Mouse (Mus musculus) bone marrow, adult 2 months (tissue): Measurements from ENCODE around the gene Mief1. TPM values are rescaled to one million over a fixed set of nuclear protein-coding genes. Genes with fewer than 3 reads are reported as not detected.

Experiments used
- H3K27ac ChIP-seq: fragments of 200-500 bp; 2 replicates; pipeline ENCODE4 v1.5.1; 2012; ENCODE audit warnings: low read depth, mild to moderate bottlenecking, control low read depth, inconsistent platforms, low read length; ENCODE audit not compliant: control insufficient read depth, poor library complexity, insufficient read depth
- H3K4me1 ChIP-seq: fragments of 200-500 bp; 2 replicates; pipeline ENCODE4 v1.6.1; 2011; ENCODE audit warnings: low read length; ENCODE audit not compliant: control insufficient read depth, insufficient read depth
- H3K4me3 ChIP-seq: fragments of 200-500 bp; replicated peaks from 2 replicates; pipeline ENCODE3; 2011; ENCODE audit warnings: mild to moderate bottlenecking, low read depth, low read length, control low read depth; ENCODE audit not compliant: control insufficient read depth
- CTCF ChIP-seq: fragments of 200-500 bp; IDR thresholded peaks from 2 replicates; pipeline ENCODE4 v1.5.1; 2011; ENCODE audit warnings: low read length, control low read depth; ENCODE audit not compliant: control insufficient read depth, insufficient read depth
- POLR2A ChIP-seq: fragments of 200-500 bp; IDR thresholded peaks from 2 replicates; pipeline ENCODE4 v1.6.1; 2011; ENCODE audit warnings: low read depth, mild to moderate bottlenecking, control low read depth, low read length, borderline replicate concordance; ENCODE audit not compliant: control insufficient read depth
- WGBS: fragments of 180-500 bp; shearing (Covaris S2); methylation state at CpG from one replicate; pipeline ENCODE4 v1.1.7; 2018; 5-methylcytosine and 5-hydroxymethylcytosine counted together
- polyA plus RNA-seq: library from polyadenylated mRNA; stranded (reverse); fragments of >200 nt; gene quantifications from 2 replicates; pipeline ENCODE4 v1.2.4, GENCODE M21; 2011; ENCODE audit warnings: low replicate concordance; ENCODE audit not compliant: missing spikeins, insufficient read depth, insufficient read length

The Mief1 gene
- polyA plus RNA-seq, 1 experiment: 16.3 TPM

DNA sequence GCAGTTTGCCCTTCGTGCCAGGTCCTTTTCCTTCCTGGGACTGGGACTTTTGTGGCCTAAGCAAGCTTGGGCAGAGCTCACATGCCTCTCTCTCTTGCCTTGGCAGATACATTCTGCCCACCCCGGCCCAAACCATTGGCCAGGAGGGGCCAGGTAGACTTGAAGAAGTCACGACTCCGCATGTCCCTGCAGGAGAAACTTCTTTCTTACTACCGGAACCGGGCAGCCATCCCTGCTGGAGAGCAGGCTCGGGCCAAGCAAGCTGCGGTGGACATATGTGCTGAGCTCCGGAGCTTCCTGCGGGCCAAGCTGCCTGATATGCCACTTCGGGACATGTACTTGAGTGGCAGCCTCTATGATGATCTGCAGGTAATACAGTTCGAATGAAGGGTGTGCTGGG lies 14.3 kb downstream of the Mief1 start:
- no peaks in the 10 kb centered on the region for H3K4me1 ChIP-seq
- WGBS: 93% methylated on average over 12 of the region's 12 CpGs
- TF ChIP-seq POLR2A (no peak), CTCF (no peak)

DNA sequence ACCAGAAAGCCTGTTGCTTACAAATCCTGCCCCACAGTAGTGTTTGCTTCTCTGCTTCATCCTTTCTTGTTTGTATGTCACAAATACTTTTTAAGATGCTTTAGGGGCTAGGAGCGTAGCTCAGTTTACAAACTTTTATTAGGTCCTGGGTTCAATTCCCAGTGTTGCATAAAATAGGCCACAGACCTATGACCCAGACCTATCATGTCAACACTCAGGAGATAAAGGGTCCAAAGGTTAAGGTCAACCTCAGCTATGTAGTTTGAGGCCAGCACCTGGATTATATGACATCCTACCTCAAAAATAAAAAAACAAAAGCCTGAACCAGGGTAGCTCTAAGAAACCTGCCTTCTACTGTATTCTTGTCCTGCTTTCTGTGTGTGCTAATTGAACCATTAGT lies 14.8 kb downstream of the Mief1 start:
- Histone ChIP-seq H3K27ac (no peak overlapping the region), H3K4me1 (no peaks in the 10 kb centered on the region), H3K4me3 (no peak overlapping the region)
- no peak for TF ChIP-seq CTCF
- no peak for TF ChIP-seq POLR2A
- 94% methylated on average over 1 of the region's 1 CpGs for WGBS

More for the DNA sequence above, 14.3 kb downstream of the Mief1 start:
- Histone ChIP-seq H3K27ac (no peak overlapping the region), H3K4me3 (no peak overlapping the region)

GRCm38 (mm10) chr15:80249672-80250071 lies 15.9 kb downstream of the Mief1 start:
- WGBS: 93% methylated on average over 10 of the region's 10 CpGs
- Histone ChIP-seq H3K4me3 (no peak overlapping the region), H3K27ac (peak overlapping the region; percentile 31; the same call in 1 of the 2 replicates), H3K4me1 (no peaks in the 10 kb centered on the region)
- TF ChIP-seq CTCF: no peak
- no peak for TF ChIP-seq POLR2A

- no peaks in the 10 kb centered on the region for H3K4me1 ChIP-seq
- TF ChIP-seq POLR2A: no peak
- TF ChIP-seq CTCF: no peak
- peak overlapping the region; percentile 58 for H3K27ac ChIP-seq
- WGBS: 61% methylated on average over 6 of the region's 6 CpGs
- no peak overlapping the region for H3K4me3 ChIP-seq
These were observed 16.8 kb downstream of the Mief1 start for GRCm38 (mm10) chr15:80250586-80250985.

- no peak for TF ChIP-seq POLR2A
- TF ChIP-seq CTCF: no peak
- no peaks in the 10 kb centered on the region; the same call in 1 of the 2 replicates for H3K4me1 ChIP-seq
- H3K4me3 ChIP-seq: no peak overlapping the region
- H3K27ac ChIP-seq: no peak overlapping the region
- WGBS: 87% methylated on average over 2 of the region's 2 CpGs
These were observed 19.7 kb downstream of the Mief1 start for GRCm38 (mm10) chr15:80253530-80253929.

DNA sequence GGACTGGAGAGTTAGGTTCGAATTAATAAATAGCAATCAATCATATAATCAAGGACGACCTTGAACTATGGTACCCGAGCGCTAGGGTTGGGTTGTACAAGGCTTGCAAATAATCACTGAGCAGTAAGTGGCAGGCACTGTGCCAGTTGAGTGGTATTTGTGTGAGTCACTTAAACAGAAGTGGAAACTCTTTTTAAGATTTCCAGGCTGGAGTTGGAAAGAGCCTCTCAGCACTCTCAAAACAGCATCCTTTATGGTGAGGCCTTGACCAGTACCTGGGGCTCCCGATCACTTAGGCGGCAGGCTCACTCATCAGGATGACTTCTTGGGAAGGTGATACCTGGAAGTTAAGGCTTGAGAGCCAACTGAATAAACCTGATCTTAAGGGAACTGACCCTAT lies 20.4 kb downstream of the Mief1 start:
- WGBS: 71% methylated on average over 6 of the region's 6 CpGs
- no peak for TF ChIP-seq CTCF
- no peak for TF ChIP-seq POLR2A
- H3K4me1 ChIP-seq: peaks cover 1% of the 10 kb centered on the region; the same call in 1 of the 2 replicates
- peak overlapping the region; percentile 91 for H3K4me3 ChIP-seq
- H3K27ac ChIP-seq: peak overlapping the region; percentile 98

GRCm38 (mm10) chr15:80254847-80255645 lies 21.2 kb downstream of the Mief1 start, which contains the start of gene Atf4:
Gene Atf4 (plus strand): TSS chr15:80255184.
- under 1% methylated on average over 62 of the region's 62 CpGs for WGBS
- TF ChIP-seq POLR2A (peak; percentile 100), CTCF (0 out of 2 replicates have a peak, but pooled peaks have one; percentile 12)
- H3K4me1 ChIP-seq: peaks cover 1% of the 10 kb centered on the region; the same call in 1 of the 2 replicates

DNA sequence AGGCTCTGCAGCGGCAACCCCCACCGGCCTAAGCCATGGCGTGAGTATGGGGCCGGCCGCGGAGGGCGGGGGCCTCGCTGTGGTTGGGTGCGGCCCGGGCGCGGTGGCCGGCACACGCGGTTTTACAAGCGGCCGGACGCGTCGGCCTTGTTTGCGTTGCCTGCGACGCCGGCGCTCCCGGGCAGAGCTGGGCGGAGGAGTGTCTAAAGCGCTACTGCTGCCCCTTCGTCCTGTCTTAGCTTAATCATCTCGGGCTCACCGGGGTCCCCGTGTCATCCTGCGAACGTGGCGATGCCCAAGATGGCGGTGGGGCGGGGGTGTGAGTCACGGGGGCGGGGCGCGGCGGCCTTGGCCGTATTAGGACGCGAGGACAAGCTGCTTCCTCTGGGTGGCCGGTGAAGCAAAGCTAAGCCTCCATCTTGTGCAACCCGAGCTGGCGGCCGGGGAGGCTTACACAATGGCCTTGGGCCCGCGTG lies 21.9 kb downstream of the Mief1 start:
- Histone ChIP-seq H3K4me3 (peak overlapping the region; percentile 91), H3K4me1 (peaks cover 1% of the 10 kb centered on the region; the same call in 1 of the 2 replicates), H3K27ac (peak overlapping the region; percentile 98)
- TF ChIP-seq CTCF: no peak
- peak; percentile 48; the same call in 1 of the 2 replicates for TF ChIP-seq POLR2A
- under 1% methylated on average over 51 of the region's 51 CpGs for WGBS

More at GRCm38 (mm10) chr15:80254847-80255645, 21.2 kb downstream of the Mief1 start, which contains the start of gene Atf4:
- Histone ChIP-seq H3K4me3 (peak within 1 kb of the TSS; percentile 91), H3K27ac (peak within 1 kb of the TSS; percentile 98)

DNA sequence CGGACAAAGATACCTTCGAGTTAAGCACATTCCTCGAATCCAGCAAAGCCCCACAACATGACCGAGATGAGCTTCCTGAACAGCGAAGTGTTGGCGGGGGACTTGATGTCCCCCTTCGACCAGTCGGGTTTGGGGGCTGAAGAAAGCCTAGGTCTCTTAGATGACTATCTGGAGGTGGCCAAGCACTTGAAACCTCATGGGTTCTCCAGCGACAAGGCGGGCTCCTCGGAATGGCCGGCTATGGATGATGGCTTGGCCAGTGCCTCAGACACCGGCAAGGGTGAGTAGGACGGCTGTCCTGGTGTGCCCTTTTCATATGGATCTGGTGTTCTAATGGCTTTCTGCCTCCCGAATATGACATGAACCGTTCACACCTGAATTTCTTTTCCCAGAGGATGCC lies 22.4 kb downstream of the Mief1 start:
- peaks cover 1% of the 10 kb centered on the region; the same call in 1 of the 2 replicates for H3K4me1 ChIP-seq
- WGBS: 8% methylated on average over 16 of the region's 16 CpGs

More for the DNA sequence above, 22.4 kb downstream of the Mief1 start:
- Histone ChIP-seq H3K27ac (peak overlapping the region; percentile 76), H3K4me3 (peak overlapping the region; percentile 91)
- TF ChIP-seq POLR2A (no peak), CTCF (no peak)
